Mouse (Mus musculus): ENCODE results near the gene Prnd.

GRCm38 (mm10) chr2:131954835-131955234 lies 4.2 kb downstream of the Prnd start:
- TF ChIP-seq CTCF (IDR thresholded peaks at IDR 0.05; ENCODE audit: extremely low read depth, insufficient read length, insufficient replicate concordance, low read depth, low read length) (no peak), POLR2A (IDR thresholded peaks at IDR 0.05; ENCODE audit: low read depth, low read length) (no peak)

Data from small intestine, adult 2 months (tissue).